Mouse (Mus musculus) lung, postnatal 0 days (tissue): ENCODE data around the gene Mus81. TPM values are rescaled to one million over a fixed set of nuclear protein-coding genes. Genes with fewer than 3 reads are reported as not detected.

Experiments used
- ATAC-seq: fragments of 200-750 bp; cut with Nextera tagmentation; 2 replicates; pipeline ENCODE4 v1.8.0; 2017; ENCODE audit warnings: moderate library complexity
- DNase-seq: peaks from one replicate; pipeline ENCODE4 v3.0.0-alpha.2; 2016; ENCODE audit warnings: low spot score
- H3K27ac ChIP-seq: fragments of 300-500 bp; sonication (generic); 2 replicates; pipeline ENCODE4 v1.5.1; 2014; ENCODE audit warnings: antibody characterized with exemption, mild to moderate bottlenecking, low read length, mixed read lengths
- H3K27me3 ChIP-seq: fragments of 300-500 bp; sonication (generic); replicated peaks from 2 replicates; pipeline ENCODE4 v1.6.1; 2014; ENCODE audit warnings: low read length, mixed read lengths; ENCODE audit not compliant: insufficient read depth
- H3K36me3 ChIP-seq: fragments of 300-500 bp; sonication (generic); 2 replicates; pipeline ENCODE4 v1.6.1; 2014; ENCODE audit warnings: low read length, mixed read lengths; ENCODE audit not compliant: insufficient read depth
- H3K4me1 ChIP-seq: fragments of 300-500 bp; sonication (generic); 2 replicates; pipeline ENCODE4 v1.6.1; 2014; ENCODE audit warnings: antibody characterized with exemption, low read depth, low read length, mixed read lengths; ENCODE audit not compliant: insufficient read depth
- H3K4me2 ChIP-seq: fragments of 300-500 bp; sonication (generic); replicated peaks from 2 replicates; pipeline ENCODE4 v1.6.1; 2014; ENCODE audit warnings: low read depth, mild to moderate bottlenecking, low read length, moderate library complexity, mixed read lengths
- H3K4me3 ChIP-seq: fragments of 300-500 bp; sonication (generic); 2 replicates; pipeline ENCODE4 v1.5.1; 2014; ENCODE audit warnings: low read depth, low read length
- H3K9ac ChIP-seq: fragments of 300-500 bp; sonication (generic); replicated peaks from 2 replicates; pipeline ENCODE4 v1.6.1; 2014; ENCODE audit warnings: low read depth, mild to moderate bottlenecking
- H3K9me3 ChIP-seq: fragments of 300-500 bp; sonication (generic); 2 replicates; pipeline ENCODE4 v1.6.1; 2016; ENCODE audit warnings: low read length, mixed read lengths
- CTCF ChIP-seq: IDR thresholded peaks from 2 replicates; pipeline ENCODE4 v1.5.1; 2016; ENCODE audit warnings: antibody characterized with exemption, mild to moderate bottlenecking
- EP300 ChIP-seq: IDR thresholded peaks from 2 replicates; pipeline ENCODE4 v1.6.1; 2016; ENCODE audit warnings: antibody characterized with exemption, mild to moderate bottlenecking, control low read depth
- WGBS: fragments of 180-500 bp; shearing (Covaris S2); extraction: QIAGEN DNeasy Blood & Tissue Kit; methylation state at CpG from one replicate; pipeline ENCODE4 v1.1.7; 2014; 5-methylcytosine and 5-hydroxymethylcytosine counted together
- polyA plus RNA-seq: library from polyadenylated mRNA; unstranded; fragments of >200 nt; fragmentation: Nextera tagmentation; extraction: Ambion mirVana; gene quantifications from 2 replicates; pipeline ENCODE4 v1.2.1, GENCODE M21; 2015

Mus81 gene
- polyA plus RNA-seq, 1 experiment from 2014 or later = 50.2 TPM

DNA sequence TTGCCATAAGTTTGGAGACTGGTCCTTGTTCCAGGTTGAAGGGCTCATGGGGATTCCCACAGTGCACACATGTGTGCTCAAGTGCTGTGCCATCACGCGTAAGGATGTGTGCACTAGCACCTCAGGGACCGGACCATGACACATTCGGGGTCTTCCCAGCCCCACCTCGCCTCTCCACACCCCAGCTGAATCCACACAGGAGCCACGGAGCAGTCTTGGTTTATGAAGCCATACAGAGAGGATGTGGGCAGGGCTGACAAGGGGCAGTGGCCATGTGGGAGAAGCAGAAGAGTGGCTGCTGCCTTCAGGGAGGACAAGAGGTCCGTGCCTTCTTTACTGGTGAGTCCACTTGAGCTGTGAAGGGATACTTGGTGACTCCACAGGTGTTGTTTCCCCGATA, 23.2 kb downstream of the Mus81 start:
- Histone ChIP-seq H3K9me3 (no peaks in the 10 kb centered on the region), H3K4me1 (peaks cover 1% of the 10 kb centered on the region; the same call in 1 of the 2 replicates), H3K9ac (no peak overlapping the region), H3K36me3 (peaks cover 14% of the 10 kb centered on the region), H3K27ac (no peak overlapping the region), H3K4me3 (no peak overlapping the region), H3K27me3 (no peaks in the 10 kb centered on the region), H3K4me2 (no peak overlapping the region)
- 94% methylated on average over 8 of the region's 8 CpGs for WGBS
- ATAC-seq (no peak), DNase-seq (no peak)
- TF ChIP-seq CTCF (no peak), EP300 (no peak)

DNA sequence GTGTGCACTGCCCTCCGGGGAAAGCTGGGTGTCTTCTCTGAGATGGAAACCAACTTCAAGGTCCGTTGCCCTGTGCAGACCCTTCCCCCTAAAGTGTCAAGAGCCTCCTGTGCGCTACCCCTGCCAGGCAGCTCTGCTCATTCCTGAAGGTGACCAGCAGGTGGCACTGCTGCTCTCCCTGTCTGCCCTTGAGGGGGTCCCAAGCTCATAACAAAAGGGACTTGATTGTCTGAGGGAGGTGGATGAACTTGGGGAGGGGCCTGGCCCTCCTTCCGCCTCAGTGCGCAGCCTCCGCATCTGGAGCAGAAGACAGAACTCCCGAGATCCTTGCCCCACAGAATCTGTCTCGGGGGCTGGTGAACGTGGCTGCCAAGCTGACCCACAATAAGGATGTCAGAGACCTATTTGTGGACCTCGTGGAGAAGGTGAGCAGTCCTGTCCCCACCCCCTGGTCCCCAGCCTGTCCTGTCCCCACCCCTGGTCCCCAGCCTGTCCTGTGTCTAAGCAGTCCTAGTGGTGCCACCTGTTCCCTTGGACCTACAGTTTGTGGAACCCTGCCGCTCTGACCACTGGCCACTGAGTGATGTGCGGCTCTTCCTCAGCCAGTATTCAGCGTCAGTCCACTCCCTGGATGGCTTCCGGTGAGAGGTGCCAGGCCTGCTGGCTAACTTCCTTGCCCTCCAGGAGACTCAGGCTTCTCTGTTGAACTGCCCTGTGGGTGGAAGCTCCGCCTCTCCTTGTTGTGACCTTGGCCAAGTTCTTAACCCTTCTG, 24.2 kb downstream of the Mus81 start:
- DNase-seq = peak; percentile 72
- TF ChIP-seq CTCF (peak; percentile 95), EP300 (no peak)
- H3K4me1 ChIP-seq = peaks cover 3% of the 10 kb centered on the region; the same call in 1 of the 2 replicates
- H3K9me3 ChIP-seq = no peaks in the 10 kb centered on the region
- H3K36me3 ChIP-seq = peaks cover 14% of the 10 kb centered on the region
- peak; percentile 60 for ATAC-seq
- no peak overlapping the region for H3K4me3 ChIP-seq
- H3K27me3 ChIP-seq = no peaks in the 10 kb centered on the region
- 29% methylated on average over 15 of the region's 15 CpGs for WGBS
- H3K27ac ChIP-seq = peak overlapping the region; percentile 61; the same call in 1 of the 2 replicates
- peak overlapping the region; percentile 25; the same call in 1 of the 2 replicates for H3K4me2 ChIP-seq
- H3K9ac ChIP-seq = no peak overlapping the region

GRCm38 (mm10) chr19:5463212-5463611, 25.0 kb downstream of the Mus81 start:
- Histone ChIP-seq H3K4me1 (peaks cover 3% of the 10 kb centered on the region; the same call in 1 of the 2 replicates), H3K4me2 (no peak overlapping the region), H3K27ac (no peak overlapping the region), H3K27me3 (no peaks in the 10 kb centered on the region), H3K36me3 (peaks cover 14% of the 10 kb centered on the region), H3K9me3 (no peaks in the 10 kb centered on the region), H3K9ac (no peak overlapping the region), H3K4me3 (no peak overlapping the region)
- TF ChIP-seq CTCF (no peak), EP300 (no peak)
- WGBS = 87% methylated on average over 9 of the region's 9 CpGs
- ATAC-seq (no peak), DNase-seq (no peak)

GRCm38 (mm10) chr19:5461411-5461810, 26.8 kb downstream of the Mus81 start:
- Histone ChIP-seq H3K9me3 (no peaks in the 10 kb centered on the region), H3K4me1 (peaks cover 7% of the 10 kb centered on the region), H3K36me3 (peaks cover 14% of the 10 kb centered on the region), H3K27me3 (no peaks in the 10 kb centered on the region), H3K9ac (peak overlapping the region; percentile 69; the same call in 1 of the 2 replicates), H3K27ac (no peak overlapping the region), H3K4me3 (no peak overlapping the region; the same call in 1 of the 2 replicates), H3K4me2 (peak overlapping the region; percentile 71)
- 78% methylated on average over 6 of the region's 6 CpGs for WGBS
- TF ChIP-seq EP300 = no peak
- no peak for TF ChIP-seq CTCF
- ATAC-seq (no peak), DNase-seq (no peak)

DNA sequence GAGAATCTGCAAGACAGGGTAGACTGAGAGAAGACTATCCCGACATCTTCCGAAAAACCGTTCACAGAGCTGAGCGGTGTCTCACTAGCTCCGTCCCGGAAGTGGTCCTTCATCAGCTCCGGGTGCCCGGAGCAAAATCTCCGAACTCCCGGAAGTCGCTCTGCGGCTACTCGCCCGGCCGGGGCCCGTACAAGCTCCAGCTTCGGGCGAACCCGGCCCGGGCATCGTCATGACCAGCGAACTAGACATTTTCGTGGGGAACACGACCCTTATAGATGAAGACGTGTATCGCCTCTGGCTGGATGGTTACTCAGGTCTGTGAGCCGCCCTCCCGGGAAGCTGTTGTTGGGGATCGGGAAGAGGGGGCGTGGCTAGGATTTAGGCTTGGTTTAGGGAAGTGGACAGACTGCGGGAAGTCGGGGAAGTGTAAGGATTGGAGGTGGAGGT, 27.7 kb downstream of the Mus81 start, which contains the start of gene Fibp:
Gene Fibp (plus strand): TSS at position 151 of the 447 bp plus-strand sequence.
- peak; percentile 93 for DNase-seq
- Histone ChIP-seq H3K27ac (peak within 1 kb of the TSS; percentile 73), H3K4me1 (peaks cover 13% of the 10 kb centered on the region), H3K4me3 (peak within 1 kb of the TSS; percentile 78), H3K9ac (peak within 1 kb of the TSS; percentile 69), H3K4me2 (peak within 1 kb of the TSS; percentile 71), H3K36me3 (peaks cover 8% of the 10 kb centered on the region; the same call in 1 of the 2 replicates), H3K9me3 (no peaks in the 10 kb centered on the region), H3K27me3 (no peaks in the 10 kb centered on the region)
- TF ChIP-seq CTCF (no peak), EP300 (0 out of 2 replicates have a peak, but pooled peaks have one; percentile 60)
- WGBS = 0% methylated on average over 32 of the region's 32 CpGs
- ATAC-seq = peak; percentile 51

DNA sequence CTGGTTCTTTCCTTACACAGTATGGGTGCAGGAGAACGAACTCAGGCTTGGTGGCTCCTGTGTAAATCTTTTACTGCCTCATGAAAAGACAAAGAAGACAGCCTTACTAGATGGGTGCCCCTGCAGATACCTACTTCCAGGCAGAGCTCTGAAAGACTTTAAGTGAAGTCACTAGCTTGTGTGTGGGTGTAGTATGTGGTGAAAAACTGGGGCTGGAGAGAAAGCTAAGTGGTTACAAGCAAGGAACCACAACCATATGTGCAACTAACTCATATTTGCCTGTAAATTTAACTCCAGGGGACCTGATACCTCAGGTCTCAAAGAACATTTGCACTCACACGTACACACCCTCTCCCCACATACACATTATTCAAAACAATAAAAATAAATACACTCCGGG, 28.3 kb downstream of the Mus81 start:
- Histone ChIP-seq H3K36me3 (peaks cover 2% of the 10 kb centered on the region; the same call in 1 of the 2 replicates), H3K27me3 (no peaks in the 10 kb centered on the region), H3K27ac (0 out of 2 replicates have a peak overlapping the region, but pooled peaks have one; percentile 73), H3K4me3 (peak overlapping the region; percentile 78), H3K9ac (no peak overlapping the region), H3K4me2 (peak overlapping the region; percentile 71), H3K9me3 (no peaks in the 10 kb centered on the region), H3K4me1 (peaks cover 13% of the 10 kb centered on the region)
- ATAC-seq (no peak), DNase-seq (no peak)
- 24% methylated on average over 3 of the region's 3 CpGs for WGBS
- no peak for TF ChIP-seq EP300
- no peak for TF ChIP-seq CTCF
